12 mouse cellular contexts compared by ENCODE assay signal in the genomic region with DNA sequence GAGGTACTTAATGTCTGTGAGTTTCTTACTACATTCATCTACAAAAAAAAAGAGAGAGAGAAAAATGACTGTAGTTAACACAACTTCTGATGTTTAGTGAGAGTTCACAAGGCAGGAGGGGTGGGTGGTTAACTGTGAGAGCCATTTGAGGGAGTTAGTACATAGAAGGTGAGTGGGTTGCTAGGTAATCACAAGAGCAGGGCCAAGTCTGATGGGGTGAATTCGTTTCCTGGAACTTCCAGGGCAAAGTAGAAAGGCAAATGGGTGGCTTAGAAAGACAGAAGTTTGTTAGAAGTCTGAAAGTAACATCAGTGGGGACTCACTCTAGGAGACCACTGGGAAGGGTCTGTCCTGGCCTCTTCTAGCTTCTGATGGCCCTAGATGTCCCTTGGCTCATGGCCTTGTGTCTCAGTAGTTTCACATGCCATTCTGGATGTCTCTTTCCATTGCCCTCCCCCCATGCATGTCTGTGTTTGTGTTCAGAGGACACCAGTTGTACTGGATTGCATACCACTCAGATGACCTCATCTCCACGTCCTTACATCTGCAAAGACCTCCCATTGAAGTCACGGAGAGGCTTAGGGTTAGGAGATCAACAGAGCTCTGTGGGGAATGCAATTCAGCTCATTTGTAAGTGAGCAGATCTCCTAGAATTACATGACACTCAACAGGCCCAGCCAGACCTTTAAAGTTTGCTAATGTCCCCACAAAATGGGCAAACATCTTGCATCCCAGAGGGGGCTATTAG.
DNase-seq lines count a peak whose midpoint lies in the region; ATAC-seq and TF ChIP-seq lines count a peak whose summit lies in the region.
"Had no signal": no experiment of that assay in that cellular context is flagged by ENCODE, and none has a peak within 500 bp of the region (broad histone marks: within the 10 kb centered on the region; RNA-seq: fewer than 3 reads in every experiment).

No protein-coding gene starts in this region.

- H3K36me3 ChIP-seq in kidney, adult 2 months (ENCODE audit: control insufficient read depth, insufficient read depth, low read length), result no peaks in the 10 kb centered on the region
- no peaks in the 10 kb centered on the region for H3K36me3 ChIP-seq in intestine, postnatal 0 days (ENCODE audit: control insufficient read depth, insufficient read depth)
- no peaks in the 10 kb centered on the region for H3K36me3 ChIP-seq in hindbrain, embryonic 13.5 days
- H3K36me3 ChIP-seq: G1E had no signal

- peaks cover 11% of the 10 kb centered on the region; the same call in 1 of the 2 replicates for H3K4me1 ChIP-seq in kidney, adult 2 months (ENCODE audit: control insufficient read depth, insufficient read depth, low read length)
- peaks cover 66% of the 10 kb centered on the region for H3K4me1 ChIP-seq in bone marrow macrophage, adult 2 months (ENCODE audit: control insufficient read depth, insufficient read depth, low read length)
- no peaks in the 10 kb centered on the region; the same call in none of the 2 replicates for H3K4me1 ChIP-seq in intestine, postnatal 0 days (replicated peaks; ENCODE audit: control insufficient read depth, insufficient read depth, low read length)
- H3K4me1 ChIP-seq in hindbrain, embryonic 13.5 days (replicated peaks), result 0 out of 2 replicates have a peak, but pooled peaks cover 6% of the 10 kb centered on the region

- 41% methylated on average over 3 of the region's 3 CpGs for WGBS in kidney, adult 2 months
- 36% methylated on average over 3 of the region's 3 CpGs for WGBS in intestine, postnatal 0 days
- 42% methylated on average over 3 of the region's 3 CpGs for WGBS in hindbrain, embryonic 13.5 days

- TF ChIP-seq CTCF in kidney, adult 2 months (conservative IDR thresholded peaks at IDR 0.05; ENCODE audit: insufficient read depth, insufficient read length, low read depth, low read length), result no peak
- TF ChIP-seq CTCF in bone marrow macrophage, adult 2 months (IDR thresholded peaks at IDR 0.05; ENCODE audit: low read depth, low read length), result no peak
- TF ChIP-seq CTCF in intestine, postnatal 0 days (IDR thresholded peaks at IDR 0.05; ENCODE audit: low read depth), result no peak

- ATAC-seq in intestine, postnatal 0 days, result no peak
- ATAC-seq in erythroid progenitor cell, adult 5-6 weeks (replicated peaks; ENCODE audit: low FRiP score, poor library complexity, severe bottlenecking), result no peak
- no peak for ATAC-seq in hindbrain, embryonic 13.5 days (ENCODE audit: low FRiP score)
- ATAC-seq: midbrain, embryonic 16.5 days had no signal

- no peaks in the 10 kb centered on the region for H3K9me3 ChIP-seq in intestine, postnatal 0 days (ENCODE audit: control insufficient read depth)
- no peaks in the 10 kb centered on the region for H3K9me3 ChIP-seq in hindbrain, embryonic 13.5 days
- H3K9me3 ChIP-seq: G1E had no signal

- DNase-seq in kidney, adult 2 months, result peak; percentile 37
- no peak for DNase-seq in kidney, adult 11 months
- peak; percentile 59 for DNase-seq in mesoderm, embryonic 11.5 days (ENCODE audit: low read depth, low spot score)
- no peak for DNase-seq in urinary bladder, postnatal 36 days (ENCODE audit: low spot score in 2 of 2)
- DNase-seq: gastrocnemius, postnatal 36 days; thymus, postnatal 36 days had no signal

- no peaks in the 10 kb centered on the region for H3K27me3 ChIP-seq in kidney, adult 2 months (replicated peaks; ENCODE audit: control insufficient read depth, insufficient read depth, low read length)
- H3K27me3 ChIP-seq in intestine, postnatal 0 days (replicated peaks; ENCODE audit: control insufficient read depth, insufficient read depth, low read length), result no peaks in the 10 kb centered on the region
- H3K27me3 ChIP-seq in hindbrain, embryonic 13.5 days, result no peaks in the 10 kb centered on the region

- H3K4me2 ChIP-seq in intestine, postnatal 0 days (replicated peaks; ENCODE audit: low read depth), result no peak overlapping the region
- H3K4me2 ChIP-seq in hindbrain, embryonic 13.5 days, result no peak overlapping the region

- H3K27ac ChIP-seq in kidney, adult 2 months (ENCODE audit: insufficient read depth, low read depth, low read length), result no peak overlapping the region
- peak overlapping the region; percentile 37 for H3K27ac ChIP-seq in bone marrow macrophage, adult 2 months (ENCODE audit: insufficient read depth, low read depth, low read length)
- H3K27ac ChIP-seq in intestine, postnatal 0 days (ENCODE audit: low read depth, low read length), result 0 out of 2 replicates have a peak overlapping the region, but pooled peaks have one; percentile 4
- H3K27ac ChIP-seq in hindbrain, embryonic 13.5 days, result no peak overlapping the region

- no peak for TF ChIP-seq POLR2A in kidney, adult 2 months (IDR thresholded peaks at IDR 0.05; ENCODE audit: low read depth, low read length)
- TF ChIP-seq POLR2A in bone marrow macrophage, adult 2 months (IDR thresholded peaks at IDR 0.05; ENCODE audit: borderline replicate concordance, low read depth, low read length), result no peak

- H3K4me3 ChIP-seq in kidney, adult 2 months (ENCODE audit: insufficient read depth, low read depth, low read length), result no peak overlapping the region
- H3K4me3 ChIP-seq in bone marrow macrophage, adult 2 months (ENCODE audit: insufficient read depth, low read length), result no peak overlapping the region
- no peak overlapping the region for H3K4me3 ChIP-seq in intestine, postnatal 0 days (ENCODE audit: low read depth, low read length)
- no peak overlapping the region for H3K4me3 ChIP-seq in hindbrain, embryonic 13.5 days

- no peak overlapping the region for H3K9ac ChIP-seq in intestine, postnatal 0 days (ENCODE audit: low read depth, low read length)
- H3K9ac ChIP-seq in hindbrain, embryonic 13.5 days, result no peak overlapping the region

Comparison
In these comparisons a context has a peak if more than half of its experiments do, and no peak if none do; other contexts are left out.
1. DNase-seq: peak in kidney, adult 2 months (single experiment) and mesoderm, embryonic 11.5 days (single experiment); none in kidney, adult 11 months (single experiment) and urinary bladder, postnatal 36 days (0 of 2).
2. H3K27ac ChIP-seq: peak in bone marrow macrophage, adult 2 months (single experiment) and intestine, postnatal 0 days (single experiment); none in kidney, adult 2 months (single experiment) and hindbrain, embryonic 13.5 days (single experiment).